Mouse (Mus musculus) liver, embryonic 14.5 days (tissue): ENCODE results near the gene Ebf1. TPM values are rescaled to one million over a fixed set of nuclear protein-coding genes. Genes with fewer than 3 reads are reported as not detected.

Experiments
- ATAC-seq: fragments of 200-750 bp; cut with Nextera tagmentation; 2 replicates; pipeline ENCODE4 v1.8.0; 2017; ENCODE audit warnings: moderate number of reproducible peaks, mild to moderate bottlenecking, moderate library complexity; ENCODE audit not compliant: insufficient read depth
- DNase-seq, 3 experiments: peaks; one replicate each; pipeline ENCODE4 v3.0.0-alpha.2; 2012 to 2013; ENCODE audit warnings: low read depth in 3 of 3, low spot score in 3 of 3
- H3K27ac ChIP-seq: fragments of 300-500 bp; sonication (generic); 2 replicates; pipeline ENCODE4 v1.5.1; 2014; ENCODE audit warnings: moderate library complexity, mild to moderate bottlenecking, control low read depth, inconsistent platforms
- H3K27me3 ChIP-seq: fragments of 300-500 bp; sonication (generic); 2 replicates; pipeline ENCODE4 v1.6.1; 2014; ENCODE audit warnings: mild to moderate bottlenecking, low read length, moderate library complexity; ENCODE audit not compliant: control insufficient read depth, insufficient read depth
- H3K36me3 ChIP-seq: fragments of 300-500 bp; sonication (generic); replicated peaks from 2 replicates; pipeline ENCODE4 v1.6.1; 2014; ENCODE audit warnings: low read depth; ENCODE audit not compliant: control insufficient read depth, insufficient read depth
- H3K4me1 ChIP-seq, 2 experiments: fragments of 200-500 bp in 1 of 2; fragments of 300-500 bp in 1 of 2; sonication (generic) in 1 of 2; replicated peaks; 2 replicates each; pipeline ENCODE4 v1.6.1; 2012 to 2014; ENCODE audit warnings: antibody characterized with exemption in 1 of 2, inconsistent platforms in 1 of 2, low read length in 1 of 2; ENCODE audit not compliant: control insufficient read depth in 2 of 2, insufficient read depth in 2 of 2
- H3K4me2 ChIP-seq: fragments of 300-500 bp; sonication (generic); 2 replicates; pipeline ENCODE4 v1.6.1; 2014; ENCODE audit warnings: low read depth, mild to moderate bottlenecking, control low read depth, moderate library complexity
- H3K4me3 ChIP-seq, 2 experiments: fragments of 200-500 bp in 1 of 2; fragments of 300-500 bp in 1 of 2; sonication (generic) in 1 of 2; 2 replicates each; pipeline ENCODE4 v1.5.1; 2012 to 2014; ENCODE audit warnings: low read depth in 2 of 2, low read length in 2 of 2, mild to moderate bottlenecking in 2 of 2, control low read depth in 1 of 2, inconsistent platforms in 1 of 2, moderate library complexity in 1 of 2; ENCODE audit not compliant: insufficient read depth in 1 of 2
- H3K9ac ChIP-seq: fragments of 300-500 bp; sonication (generic); replicated peaks from 2 replicates; pipeline ENCODE4 v1.6.1; 2014; ENCODE audit warnings: mild to moderate bottlenecking, control low read depth, moderate library complexity
- H3K9me3 ChIP-seq: fragments of 300-500 bp; sonication (generic); 2 replicates; pipeline ENCODE4 v1.6.1; 2016; ENCODE audit warnings: low read length, mixed read lengths; ENCODE audit not compliant: control insufficient read depth
- CTCF ChIP-seq: IDR thresholded peaks from 2 replicates; pipeline ENCODE4 v1.5.1; 2016; ENCODE audit warnings: antibody characterized with exemption, low read depth, control low read depth
- EP300 ChIP-seq: IDR thresholded peaks from 2 replicates; pipeline ENCODE4 v1.6.1; 2016; ENCODE audit warnings: antibody characterized with exemption, low read depth
- WGBS: fragments of 180-500 bp; shearing (Covaris S2); extraction: QIAGEN DNeasy Blood & Tissue Kit; methylation state at CpG from one replicate; pipeline ENCODE4 v1.1.7; 2014; ENCODE audit not compliant: insufficient replicate concordance; 5-methylcytosine and 5-hydroxymethylcytosine counted together
- polyA plus RNA-seq, 2 experiments: library from polyadenylated mRNA; depleted of rRNA in 1 of 2; stranded (reverse) in 1 of 2; unstranded in 1 of 2; fragments of >200 nt; fragmentation: Nextera tagmentation in 1 of 2; extraction: Ambion mirVana in 1 of 2; gene quantifications; 2 replicates each; pipeline versions ENCODE4 v1.2.1 to v1.2.3; 2012 to 2014

The Ebf1 gene
- polyA plus RNA-seq, 2 experiments, result 0.20 to 0.34 TPM

- Histone ChIP-seq H3K9ac (no peak overlapping the region), H3K4me1 (no peaks in the 10 kb centered on the region), H3K4me2 (no peak overlapping the region), H3K36me3 (no peaks in the 10 kb centered on the region), H3K27ac (no peak overlapping the region), H3K27me3 (no peaks in the 10 kb centered on the region), H3K4me3 (no peak overlapping the region), H3K9me3 (no peaks in the 10 kb centered on the region)
- no peak for DNase-seq
- TF ChIP-seq CTCF, result no peak
- 60% methylated on average over 8 of the region's 8 CpGs for WGBS
- ATAC-seq, result no peak
These were observed 299.9 kb downstream of the Ebf1 start for GRCm38 (mm10) chr11:44917059-44917458.

GRCm38 (mm10) chr11:44923138-44923537 is 306.0 kb downstream of the Ebf1 start:
- no peak for TF ChIP-seq CTCF
- no peak for TF ChIP-seq EP300
- Histone ChIP-seq H3K4me3 (no peak overlapping the region), H3K4me1 (no peaks in the 10 kb centered on the region), H3K27me3 (no peaks in the 10 kb centered on the region), H3K9ac (no peak overlapping the region), H3K27ac (no peak overlapping the region), H3K36me3 (no peaks in the 10 kb centered on the region), H3K4me2 (no peak overlapping the region), H3K9me3 (no peaks in the 10 kb centered on the region)
- ATAC-seq, result no peak
- WGBS, result 31% methylated on average over 3 of the region's 3 CpGs
- DNase-seq, result no peak

- DNase-seq (no peak), ATAC-seq (no peak)
- 54% methylated on average over 10 of the region's 10 CpGs for WGBS
- no peak overlapping the region for H3K9ac ChIP-seq
- H3K27me3 ChIP-seq, result no peaks in the 10 kb centered on the region
- no peaks in the 10 kb centered on the region for H3K4me1 ChIP-seq
- H3K27ac ChIP-seq, result no peak overlapping the region
- H3K36me3 ChIP-seq, result no peaks in the 10 kb centered on the region
- H3K4me3 ChIP-seq, result no peak overlapping the region
- H3K9me3 ChIP-seq, result no peaks in the 10 kb centered on the region
- no peak overlapping the region for H3K4me2 ChIP-seq
- no peak for TF ChIP-seq EP300
- TF ChIP-seq CTCF, result no peak
These were observed 306.9 kb downstream of the Ebf1 start for GRCm38 (mm10) chr11:44923868-44924508.

GRCm38 (mm10) chr11:44924896-44925295 is 307.8 kb downstream of the Ebf1 start:
- WGBS, result 49% methylated on average over 8 of the region's 8 CpGs
- Histone ChIP-seq H3K4me2 (no peak overlapping the region), H3K4me3 (no peak overlapping the region), H3K36me3 (no peaks in the 10 kb centered on the region), H3K9ac (no peak overlapping the region), H3K9me3 (no peaks in the 10 kb centered on the region), H3K27ac (no peak overlapping the region), H3K27me3 (no peaks in the 10 kb centered on the region), H3K4me1 (no peaks in the 10 kb centered on the region)
- ATAC-seq, result no peak
- TF ChIP-seq CTCF, result no peak
- TF ChIP-seq EP300, result no peak
- DNase-seq, result no peak

- no peak for TF ChIP-seq EP300
- TF ChIP-seq CTCF, result no peak
- Histone ChIP-seq H3K36me3 (no peaks in the 10 kb centered on the region), H3K27ac (no peak overlapping the region), H3K4me2 (no peak overlapping the region), H3K9me3 (no peaks in the 10 kb centered on the region), H3K4me3 (no peak overlapping the region), H3K4me1 (no peaks in the 10 kb centered on the region), H3K27me3 (no peaks in the 10 kb centered on the region), H3K9ac (no peak overlapping the region)
- no peak for ATAC-seq
- WGBS, result 66% methylated on average over 12 of the region's 12 CpGs
- DNase-seq, result no peak
These were observed 308.8 kb downstream of the Ebf1 start for GRCm38 (mm10) chr11:44925806-44926525.
